Mouse (Mus musculus): ENCODE measurements around the gene Steap4. TPM values are rescaled to one million over a fixed set of nuclear protein-coding genes. Genes with fewer than 3 reads are reported as not detected.
"Not testable (repeated sequence)": the region's sequence is repeated elsewhere in the genome, so short reads cannot be mapped to it uniquely, and the experiment has no call there.

Steap4 gene
- polyA plus RNA-seq (2012; ENCODE audit: insufficient read depth, insufficient read length, missing spikeins) = not detected in 2 replicates

DNA sequence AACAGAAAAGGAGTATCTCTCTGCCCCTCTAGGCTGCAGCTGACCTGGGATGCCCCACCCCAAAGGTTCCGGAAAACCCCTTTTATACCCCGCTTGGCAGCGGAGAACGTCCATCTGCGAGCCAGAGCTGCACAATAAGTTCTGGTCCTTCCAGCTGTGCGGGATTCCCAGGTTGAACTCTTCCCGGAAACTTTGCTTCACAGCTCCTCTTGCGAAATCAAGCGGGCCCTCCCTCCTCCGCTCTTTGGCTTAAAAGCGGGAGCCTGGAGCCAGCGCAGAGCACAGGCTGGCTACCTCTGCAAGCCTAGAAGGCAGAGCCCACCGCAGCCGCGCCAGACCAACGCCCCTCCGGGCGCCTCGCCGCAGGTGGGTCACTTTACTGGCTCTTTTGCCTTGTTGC lies at the start of gene Steap4:
Steap4 (plus strand) TSS at position 282 of the 400 bp plus-strand sequence.
- no peak within 1 kb of the TSS for H3K27ac ChIP-seq (ENCODE audit: insufficient read depth, low read depth, low read length)
- peaks cover 13% of the 10 kb centered on the region for H3K4me1 ChIP-seq (ENCODE audit: control insufficient read depth, insufficient read depth, low read length)
- TF ChIP-seq CTCF (IDR thresholded peaks at IDR 0.05; ENCODE audit: low read depth, low read length) = no peak
- no peak for TF ChIP-seq POLR2A (IDR thresholded peaks at IDR 0.05; ENCODE audit: borderline replicate concordance, low read depth, low read length)
- H3K4me3 ChIP-seq (ENCODE audit: insufficient read depth, low read length) = no peak within 1 kb of the TSS

DNA sequence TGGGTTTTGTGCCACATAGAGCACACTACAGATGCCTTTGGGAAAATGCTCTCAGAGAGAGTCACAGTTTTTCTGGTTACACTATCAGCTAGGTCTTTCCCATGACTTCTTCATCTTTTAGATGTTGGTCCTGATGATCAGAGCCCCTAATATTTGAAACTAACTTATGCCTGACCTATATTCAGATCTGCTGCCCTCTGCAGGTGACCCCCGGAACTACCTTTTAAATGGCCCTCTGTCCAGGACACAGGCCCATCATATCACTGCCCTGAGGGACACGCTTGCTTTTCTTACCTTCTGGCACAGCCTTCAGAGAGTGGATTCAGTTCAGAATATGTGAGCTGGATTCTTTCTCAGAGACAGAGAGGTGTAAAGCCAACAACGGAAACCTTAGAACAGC lies 48.3 kb upstream of the Steap4 start:
- H3K4me1 ChIP-seq (ENCODE audit: control insufficient read depth, insufficient read depth, low read length) = no peaks in the 10 kb centered on the region
- no peak overlapping the region for H3K4me3 ChIP-seq (ENCODE audit: insufficient read depth, low read length)
- TF ChIP-seq CTCF (IDR thresholded peaks at IDR 0.05; ENCODE audit: low read depth, low read length) (no peak), POLR2A (IDR thresholded peaks at IDR 0.05; ENCODE audit: borderline replicate concordance, low read depth, low read length) (no peak)
- no peak overlapping the region for H3K27ac ChIP-seq (ENCODE audit: insufficient read depth, low read depth, low read length)

- Histone ChIP-seq H3K4me3 (ENCODE audit: insufficient read depth, low read length) (no peak overlapping the region), H3K4me1 (ENCODE audit: control insufficient read depth, insufficient read depth, low read length) (no peaks in the 10 kb centered on the region), H3K27ac (ENCODE audit: insufficient read depth, low read depth, low read length) (no peak overlapping the region)
- TF ChIP-seq CTCF (IDR thresholded peaks at IDR 0.05; ENCODE audit: low read depth, low read length) (no peak), POLR2A (IDR thresholded peaks at IDR 0.05; ENCODE audit: borderline replicate concordance, low read depth, low read length) (no peak)
Observed at GRCm38 (mm10) chr5:7917501-7918295, 42.6 kb upstream of the Steap4 start.

- no peak for TF ChIP-seq POLR2A (IDR thresholded peaks at IDR 0.05; ENCODE audit: borderline replicate concordance, low read depth, low read length)
- no peak for TF ChIP-seq CTCF (IDR thresholded peaks at IDR 0.05; ENCODE audit: low read depth, low read length)
- no peaks in the 10 kb centered on the region for H3K4me1 ChIP-seq (ENCODE audit: control insufficient read depth, insufficient read depth, low read length)
- H3K27ac ChIP-seq (ENCODE audit: insufficient read depth, low read depth, low read length) = no peak overlapping the region
- H3K4me3 ChIP-seq (ENCODE audit: insufficient read depth, low read length) = no peak overlapping the region
Observed at GRCm38 (mm10) chr5:7918296-7918579, 42.0 kb upstream of the Steap4 start.

GRCm38 (mm10) chr5:7919681-7920080 lies 40.6 kb upstream of the Steap4 start:
- H3K4me1 ChIP-seq (ENCODE audit: control insufficient read depth, insufficient read depth, low read length) = no peaks in the 10 kb centered on the region
- no peak overlapping the region for H3K27ac ChIP-seq (ENCODE audit: insufficient read depth, low read depth, low read length)
- no peak overlapping the region for H3K4me3 ChIP-seq (ENCODE audit: insufficient read depth, low read length)
- no peak for TF ChIP-seq POLR2A (IDR thresholded peaks at IDR 0.05; ENCODE audit: borderline replicate concordance, low read depth, low read length)
- TF ChIP-seq CTCF (IDR thresholded peaks at IDR 0.05; ENCODE audit: low read depth, low read length) = no peak

DNA sequence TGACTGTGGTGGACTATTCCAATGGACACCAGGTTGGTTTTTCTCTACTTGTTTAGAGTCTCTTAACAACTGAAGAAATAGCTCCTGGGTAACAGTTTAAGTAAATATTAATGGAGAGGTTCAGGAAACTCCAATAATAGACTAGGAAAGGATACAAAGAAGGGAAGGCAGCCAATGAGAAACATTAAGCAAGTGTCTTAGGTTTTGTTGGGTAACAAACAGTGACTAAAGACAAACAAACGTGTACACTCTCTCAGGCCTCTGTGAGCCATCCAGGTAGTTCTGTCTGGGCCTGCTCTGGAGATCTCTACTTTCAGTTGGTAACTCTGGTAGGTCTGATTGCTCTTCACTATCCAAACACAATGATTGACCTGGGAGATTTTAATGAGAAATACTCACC lies 37.5 kb upstream of the Steap4 start:
- TF ChIP-seq CTCF (IDR thresholded peaks at IDR 0.05; ENCODE audit: low read depth, low read length) (no peak), POLR2A (IDR thresholded peaks at IDR 0.05; ENCODE audit: borderline replicate concordance, low read depth, low read length) (no peak)
- H3K4me1 ChIP-seq (ENCODE audit: control insufficient read depth, insufficient read depth, low read length) = no peaks in the 10 kb centered on the region

GRCm38 (mm10) chr5:7923666-7924065 lies 36.6 kb upstream of the Steap4 start:
- Histone ChIP-seq H3K4me3 (ENCODE audit: insufficient read depth, low read length) (no peak overlapping the region), H3K4me1 (ENCODE audit: control insufficient read depth, insufficient read depth, low read length) (no peaks in the 10 kb centered on the region)
- TF ChIP-seq CTCF (IDR thresholded peaks at IDR 0.05; ENCODE audit: low read depth, low read length) (no peak), POLR2A (IDR thresholded peaks at IDR 0.05; ENCODE audit: borderline replicate concordance, low read depth, low read length) (no peak)

More for the DNA sequence above, 37.5 kb upstream of the Steap4 start:
- Histone ChIP-seq H3K4me3 (ENCODE audit: insufficient read depth, low read length) (no peak overlapping the region), H3K27ac (ENCODE audit: insufficient read depth, low read depth, low read length) (no peak overlapping the region)

DNA sequence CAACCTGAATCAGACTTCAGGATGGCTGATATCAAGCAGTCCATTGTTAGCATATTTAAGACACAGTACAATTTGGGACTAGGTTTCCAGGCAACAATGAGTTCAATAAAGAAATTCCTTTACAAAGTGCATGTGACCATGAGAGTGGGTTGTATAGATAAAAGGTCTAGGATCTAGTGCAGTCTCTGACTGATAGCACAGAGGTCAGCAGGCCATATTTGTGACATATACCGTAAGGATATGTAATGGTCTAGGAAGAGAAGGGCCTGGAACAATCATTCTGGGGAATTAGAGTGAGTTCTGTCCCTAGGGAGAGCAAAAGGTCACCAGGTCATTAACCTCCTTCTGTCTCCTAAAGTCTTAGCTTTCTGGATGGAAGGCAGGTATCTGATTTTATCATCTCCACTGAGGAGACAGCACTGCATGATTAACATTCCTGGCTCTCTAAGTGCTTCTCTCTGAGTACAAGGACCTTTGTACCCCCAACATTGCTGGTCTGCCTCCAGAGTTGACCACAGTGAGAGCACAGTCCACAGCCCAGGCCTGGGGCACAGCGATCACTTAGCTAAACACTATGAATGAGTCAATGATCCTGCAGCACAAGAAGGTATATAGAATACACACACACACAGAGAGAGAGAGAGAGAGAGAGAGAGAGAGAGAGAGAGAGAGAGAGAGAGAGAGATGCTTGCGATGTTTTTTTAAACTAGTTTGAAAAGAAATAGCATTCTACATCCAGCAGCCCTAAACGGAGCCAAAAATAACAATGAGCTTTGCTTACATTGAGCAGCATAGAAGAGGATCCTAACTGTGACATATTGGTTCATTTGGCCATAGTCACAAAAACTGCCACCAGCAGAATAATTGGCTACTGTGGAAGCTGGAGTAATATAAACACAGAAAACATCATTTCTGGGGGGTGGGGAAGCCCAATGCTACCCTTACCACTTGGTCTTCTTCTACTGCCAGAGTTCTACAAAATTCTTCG lies 27.7 kb upstream of the Steap4 start:
- Histone ChIP-seq H3K4me1 (ENCODE audit: control insufficient read depth, insufficient read depth, low read length) (no peaks in the 10 kb centered on the region), H3K27ac (ENCODE audit: insufficient read depth, low read depth, low read length) (no peak overlapping the region), H3K4me3 (ENCODE audit: insufficient read depth, low read length) (no peak overlapping the region)
- TF ChIP-seq POLR2A (IDR thresholded peaks at IDR 0.05; ENCODE audit: borderline replicate concordance, low read depth, low read length) (no peak), CTCF (IDR thresholded peaks at IDR 0.05; ENCODE audit: low read depth, low read length) (no peak)

More at GRCm38 (mm10) chr5:7923666-7924065, 36.6 kb upstream of the Steap4 start:
- no peak overlapping the region for H3K27ac ChIP-seq (ENCODE audit: insufficient read depth, low read depth, low read length)

DNA sequence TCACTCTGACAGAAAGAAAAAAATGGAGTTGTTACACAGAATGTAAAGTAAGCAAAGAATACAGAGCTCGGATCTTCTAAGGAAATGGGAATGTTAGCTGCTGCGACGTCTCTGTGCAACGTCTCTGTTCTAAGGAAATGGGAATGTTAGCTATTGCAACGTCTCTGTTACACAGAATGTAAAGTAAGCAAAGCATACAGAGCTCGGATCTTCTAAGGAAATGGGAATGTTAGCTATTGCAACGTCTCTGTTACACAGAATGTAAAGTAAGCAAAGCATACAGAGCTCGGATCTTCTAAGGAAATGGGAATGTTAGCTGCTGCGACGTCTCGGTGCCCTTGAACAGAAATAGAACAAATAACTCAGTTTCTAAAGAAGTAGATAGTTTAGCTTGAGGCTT lies 26.8 kb upstream of the Steap4 start:
- H3K4me3 ChIP-seq (ENCODE audit: insufficient read depth, low read length) = not testable (repeated sequence)

More for the DNA sequence above, 26.8 kb upstream of the Steap4 start:
- not testable (repeated sequence) for H3K4me1 ChIP-seq (ENCODE audit: control insufficient read depth, insufficient read depth, low read length); H3K27ac ChIP-seq (ENCODE audit: insufficient read depth, low read depth, low read length)

Measured in bone marrow macrophage, adult 2 months (primary cell).